Mouse (Mus musculus) gastrocnemius, adult 2 months (tissue): ENCODE measurements around the gene Scgb2b18. TPM values are rescaled to one million over a fixed set of nuclear protein-coding genes. Genes with fewer than 3 reads are reported as not detected.
"Not testable (repeated sequence)": the region's sequence is repeated elsewhere in the genome, so short reads cannot be mapped to it uniquely, and the experiment has no call there.

Experiments
- DNase-seq: peaks from one replicate; pipeline ENCODE4 v3.0.0; 2022
- H3K27ac ChIP-seq: fragments of 200-600 bp; 2 replicates; pipeline ENCODE4 v1.8.1; 2022; ENCODE audit warnings: mild to moderate bottlenecking
- H3K4me3 ChIP-seq: fragments of 200-600 bp; 2 replicates; pipeline ENCODE4 v1.8.1; 2022; ENCODE audit warnings: mild to moderate bottlenecking, moderate library complexity
- intact Hi-C: fragments of 180-260 bp; cut with DNase I; formaldehyde crosslinking; loops from one replicate; pipeline ENCODE4 v1.15.1; 2025
- long read RNA-seq, 2 experiments: library from polyadenylated mRNA; stranded (forward); transcript quantifications; one replicate each; pipeline ENCODE4 v2.0.0; 2021
- total RNA-seq, 2 experiments: library from RNA; stranded (reverse); gene quantifications; 2 replicates each; pipeline ENCODE4 v1.2.3; 2021

Scgb2b18 gene
- not detected for total RNA-seq
- long read RNA-seq, experiment 1: 0 reads
- long read RNA-seq, experiment 2: 0 reads

DNA sequence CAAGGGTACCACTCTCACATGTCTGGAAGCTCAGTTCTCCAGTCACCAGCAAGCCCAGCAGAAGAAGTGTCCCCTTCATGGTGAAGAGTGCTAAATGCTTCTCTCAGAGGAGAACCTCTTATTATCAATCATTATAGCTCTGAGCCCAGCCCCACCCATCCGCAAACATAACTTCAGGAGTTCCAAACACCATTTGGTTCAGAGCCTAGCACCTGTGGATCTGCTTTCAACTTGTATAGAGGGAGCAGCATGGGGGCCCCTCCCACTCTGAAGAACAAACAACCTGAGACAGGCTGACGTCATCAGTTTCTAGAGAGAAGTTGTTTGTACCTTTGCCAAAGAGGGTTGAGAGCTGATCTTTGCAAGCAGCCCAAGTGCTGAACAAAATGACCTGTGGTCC is at the start of gene Scgb2b18:
Scgb2b18 (minus strand) TSS at position 101 of the 400 bp plus-strand sequence.
- intact Hi-C loops, DNase-seq, H3K27ac ChIP-seq, H3K4me3 ChIP-seq: not testable (repeated sequence)

DNA sequence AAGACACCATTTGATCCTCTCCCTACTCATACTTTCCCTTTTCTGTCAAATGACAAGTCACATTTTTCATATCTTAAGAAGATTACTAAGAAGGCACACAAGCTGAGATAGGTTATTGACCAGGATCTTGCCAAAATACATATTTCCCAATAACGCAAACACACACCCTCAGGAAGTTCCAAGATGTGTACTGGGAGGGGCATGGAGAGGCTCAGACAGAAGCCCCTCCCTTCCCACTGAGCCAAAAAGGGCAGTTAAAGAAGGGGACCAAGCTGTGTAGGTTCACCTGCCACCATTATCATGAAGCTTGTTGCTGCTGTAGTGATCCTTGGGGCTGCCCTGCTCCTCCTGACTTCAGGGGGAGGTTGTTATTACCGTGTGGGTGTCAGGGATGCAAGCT is 11.6 kb upstream of the Scgb2b18 start, which contains the start of gene Scgb1b18:
Scgb1b18 (plus strand) TSS at position 301 of the 400 bp plus-strand sequence.
- H3K27ac ChIP-seq, intact Hi-C loops, DNase-seq, H3K4me3 ChIP-seq: not testable (repeated sequence)

Other genes with a start within 250 kb of the Scgb2b18 start
- not detected for gene Scgb2b17, start 117.3 kb downstream of the Scgb2b18 start, total RNA-seq
- not detected for gene Scgb1b17, start 110.4 kb downstream of the Scgb2b18 start, total RNA-seq
- gene Scgb1b18, start 11.7 kb upstream of the Scgb2b18 start, total RNA-seq: not detected
- not detected for gene Scgb2b19, start 106.5 kb upstream of the Scgb2b18 start, total RNA-seq
- gene Scgb1b19, start 113.4 kb upstream of the Scgb2b18 start, total RNA-seq: not detected
- not detected for gene Scgb2b20, start 192.5 kb upstream of the Scgb2b18 start, total RNA-seq
- not detected for gene Scgb1b20, start 199.4 kb upstream of the Scgb2b18 start, total RNA-seq